Mouse (Mus musculus) liver, embryonic 11.5 days (tissue): ENCODE measurements around the gene Hapln1. TPM values are rescaled to one million over a fixed set of nuclear protein-coding genes. Genes with fewer than 3 reads are reported as not detected.

Source experiments
- ATAC-seq: fragments of 200-750 bp; cut with Nextera tagmentation; replicated peaks from 2 replicates; pipeline ENCODE4 v1.8.0; 2017; ENCODE audit warnings: moderate number of reproducible peaks, mild to moderate bottlenecking, moderate TSS enrichment, moderate library complexity; ENCODE audit not compliant: low FRiP score
- DNase-seq: peaks from one replicate; pipeline ENCODE4 v3.0.0-alpha.2; 2017; ENCODE audit warnings: low spot score
- H3K27ac ChIP-seq: fragments of 300-500 bp; sonication (generic); 2 replicates; pipeline ENCODE4 v1.5.1; 2014; ENCODE audit warnings: mild to moderate bottlenecking, low read depth, low read length, control low read depth
- H3K27me3 ChIP-seq: fragments of 300-500 bp; sonication (generic); replicated peaks from 2 replicates; pipeline ENCODE4 v1.6.1; 2014; ENCODE audit warnings: low read length, mixed read lengths; ENCODE audit not compliant: control insufficient read depth, insufficient read depth
- H3K36me3 ChIP-seq: fragments of 300-500 bp; sonication (generic); 2 replicates; pipeline ENCODE4 v1.6.1; 2014; ENCODE audit warnings: mild to moderate bottlenecking, low read length, moderate library complexity, mixed read lengths; ENCODE audit not compliant: control insufficient read depth, insufficient read depth
- H3K4me1 ChIP-seq: fragments of 300-500 bp; sonication (generic); replicated peaks from 2 replicates; pipeline ENCODE4 v1.6.1; 2014; ENCODE audit warnings: low read length, mixed read lengths; ENCODE audit not compliant: control insufficient read depth, insufficient read depth
- H3K4me2 ChIP-seq: fragments of 300-500 bp; sonication (generic); 2 replicates; pipeline ENCODE4 v1.6.1; 2014; ENCODE audit warnings: mild to moderate bottlenecking, control low read depth, moderate library complexity
- H3K4me3 ChIP-seq: fragments of 300-500 bp; sonication (generic); 2 replicates; pipeline ENCODE4 v1.5.1; 2014; ENCODE audit warnings: low read depth, low read length, control low read depth
- H3K9ac ChIP-seq: fragments of 300-500 bp; sonication (generic); 2 replicates; pipeline ENCODE4 v1.6.1; 2014; ENCODE audit warnings: low read depth, low read length, control low read depth
- H3K9me3 ChIP-seq: fragments of 300-500 bp; sonication (generic); 2 replicates; pipeline ENCODE4 v1.6.1; 2016; ENCODE audit warnings: low read length, inconsistent platforms, mixed read lengths; ENCODE audit not compliant: control insufficient read depth
- WGBS: fragments of 180-500 bp; shearing (Covaris S2); extraction: QIAGEN DNeasy Blood & Tissue Kit; methylation state at CpG from one replicate; pipeline ENCODE4 v1.1.7; 2014; 5-methylcytosine and 5-hydroxymethylcytosine counted together
- polyA plus RNA-seq: library from polyadenylated mRNA; unstranded; fragments of >200 nt; fragmentation: Nextera tagmentation; extraction: Ambion mirVana; gene quantifications from 2 replicates; pipeline ENCODE4 v1.2.1, GENCODE M21; 2014

Hapln1 gene
- polyA plus RNA-seq, 1 experiment from 2014 or later = 3.6 TPM

DNA sequence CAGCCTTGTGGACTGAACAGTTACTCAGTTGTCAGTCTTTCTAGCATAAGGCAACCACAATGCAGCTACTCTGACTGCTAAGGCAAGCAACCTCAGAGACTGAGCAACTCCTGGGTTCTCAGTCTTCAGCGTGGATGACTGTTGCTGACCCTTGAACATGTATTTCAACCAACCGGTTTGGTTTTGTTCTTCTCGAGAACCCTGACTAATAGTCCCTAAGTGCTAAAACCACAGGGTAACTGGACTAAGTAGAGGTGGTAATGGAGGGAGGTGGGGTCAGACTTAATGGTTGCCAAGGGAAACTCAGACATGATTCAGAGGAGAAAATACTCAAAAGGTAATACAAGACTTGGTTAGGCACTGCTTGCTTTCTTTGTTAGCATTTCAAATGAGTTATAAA lies 97.4 kb downstream of the Hapln1 start:
- H3K9me3 ChIP-seq = no peaks in the 10 kb centered on the region
- no peak overlapping the region for H3K4me2 ChIP-seq
- ATAC-seq = no peak
- WGBS = 75% methylated on average over 3 of the region's 3 CpGs
- no peaks in the 10 kb centered on the region for H3K36me3 ChIP-seq
- H3K27me3 ChIP-seq = no peaks in the 10 kb centered on the region
- H3K9ac ChIP-seq = no peak overlapping the region
- no peaks in the 10 kb centered on the region for H3K4me1 ChIP-seq
- DNase-seq = no peak
- H3K27ac ChIP-seq = no peak overlapping the region
- no peak overlapping the region for H3K4me3 ChIP-seq

DNA sequence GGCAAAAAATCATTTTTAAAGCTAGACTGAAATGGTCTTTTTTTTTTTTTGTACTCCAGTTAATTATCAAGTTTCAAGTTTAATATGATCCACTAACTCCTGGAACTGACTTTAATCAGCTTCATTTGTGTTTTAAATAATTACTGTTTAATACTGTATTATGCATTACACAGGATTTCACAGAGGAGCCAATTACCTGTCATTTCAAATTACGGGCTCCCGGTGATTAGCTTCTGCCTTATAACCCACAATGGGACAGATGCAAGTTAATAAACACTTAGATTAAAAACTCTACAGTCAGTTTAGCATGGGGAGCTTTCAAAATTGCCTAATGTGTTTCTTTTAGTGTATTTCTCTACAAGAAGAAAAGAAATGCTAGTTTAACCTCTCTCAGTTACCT lies 106.0 kb downstream of the Hapln1 start:
- no peak overlapping the region for H3K9ac ChIP-seq
- 93% methylated on average over 2 of the region's 2 CpGs for WGBS
- DNase-seq = no peak
- H3K9me3 ChIP-seq = no peaks in the 10 kb centered on the region
- H3K4me1 ChIP-seq = no peaks in the 10 kb centered on the region
- no peaks in the 10 kb centered on the region for H3K36me3 ChIP-seq
- H3K4me2 ChIP-seq = no peak overlapping the region
- H3K4me3 ChIP-seq = no peak overlapping the region
- H3K27me3 ChIP-seq = no peaks in the 10 kb centered on the region
- no peak for ATAC-seq
- no peak overlapping the region for H3K27ac ChIP-seq

DNA sequence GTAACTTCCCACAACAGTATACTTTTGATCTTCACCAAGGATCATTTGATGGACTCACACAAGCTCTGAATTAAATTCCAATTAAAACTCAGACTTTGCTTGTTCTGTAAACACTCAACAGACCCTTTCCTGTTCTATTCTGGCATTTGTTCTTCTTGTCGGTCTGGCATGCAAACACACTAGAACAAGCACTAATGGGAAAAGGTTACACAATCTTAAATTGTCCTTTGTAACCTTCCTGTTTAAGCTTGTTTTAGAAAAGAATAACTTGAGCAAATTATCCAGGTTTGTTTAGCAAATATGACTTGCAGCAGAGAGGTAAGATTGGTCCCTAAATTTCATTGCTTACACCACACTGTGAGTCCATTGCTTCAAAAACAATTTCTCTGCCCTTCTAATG lies 113.2 kb downstream of the Hapln1 start:
- 60% methylated on average over 1 of the region's 1 CpGs for WGBS
- no peak for ATAC-seq
- no peak overlapping the region for H3K4me3 ChIP-seq

DNA sequence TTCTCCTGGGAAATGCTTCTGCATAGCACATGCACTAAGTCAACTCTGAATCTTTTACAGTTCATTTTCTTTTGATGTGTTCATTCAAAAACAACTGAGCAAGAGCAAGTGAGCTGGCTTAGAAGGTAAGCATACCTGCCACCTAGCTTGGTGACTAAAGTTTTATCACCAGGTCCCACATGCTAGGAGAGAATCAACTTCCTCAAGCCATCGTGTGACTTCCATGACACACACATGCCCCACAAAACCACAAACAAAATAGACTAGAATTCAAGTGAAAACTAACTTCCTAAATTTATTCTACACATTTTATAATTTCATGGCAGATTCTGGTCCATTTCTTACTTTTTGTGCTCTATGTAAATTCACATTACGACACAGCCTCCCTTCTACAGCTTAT lies 113.7 kb downstream of the Hapln1 start:
- no peak overlapping the region for H3K27ac ChIP-seq
- H3K9me3 ChIP-seq = no peaks in the 10 kb centered on the region
- no peak overlapping the region for H3K4me2 ChIP-seq
- H3K36me3 ChIP-seq = no peaks in the 10 kb centered on the region
- ATAC-seq (no peak), DNase-seq (no peak)
- H3K27me3 ChIP-seq = no peaks in the 10 kb centered on the region
- no peak overlapping the region for H3K4me3 ChIP-seq
- no peaks in the 10 kb centered on the region for H3K4me1 ChIP-seq
- 65% methylated on average over 2 of the region's 2 CpGs for WGBS
- H3K9ac ChIP-seq = no peak overlapping the region

More for the DNA sequence above, 113.2 kb downstream of the Hapln1 start:
- no peaks in the 10 kb centered on the region for H3K4me1 ChIP-seq
- H3K9ac ChIP-seq = no peak overlapping the region
- no peaks in the 10 kb centered on the region for H3K9me3 ChIP-seq
- H3K27me3 ChIP-seq = no peaks in the 10 kb centered on the region
- no peaks in the 10 kb centered on the region for H3K36me3 ChIP-seq
- DNase-seq = no peak
- H3K4me2 ChIP-seq = no peak overlapping the region
- no peak overlapping the region for H3K27ac ChIP-seq

DNA sequence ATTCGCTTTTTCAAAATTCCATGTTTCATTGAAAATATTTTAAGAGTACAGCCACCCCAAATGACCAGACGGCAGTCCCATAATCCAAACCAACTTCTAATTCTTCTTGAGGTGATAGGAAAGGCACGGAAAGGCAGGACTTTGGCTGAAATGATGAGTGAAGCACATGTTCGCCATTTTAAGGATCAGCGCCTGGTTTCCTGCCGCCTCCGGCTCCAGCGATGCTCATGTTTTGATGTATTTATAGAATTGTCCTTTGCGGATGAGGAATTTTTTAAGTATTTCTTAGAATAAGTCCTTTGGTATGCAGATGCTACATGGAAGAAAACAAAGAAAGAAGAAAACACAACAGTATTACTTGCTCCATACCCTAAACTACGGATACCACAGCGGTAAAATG lies 117.5 kb downstream of the Hapln1 start:
- 95% methylated on average over 11 of the region's 11 CpGs for WGBS
- Histone ChIP-seq H3K4me2 (no peak overlapping the region), H3K4me3 (no peak overlapping the region), H3K36me3 (no peaks in the 10 kb centered on the region), H3K27me3 (no peaks in the 10 kb centered on the region), H3K27ac (no peak overlapping the region), H3K9ac (no peak overlapping the region), H3K9me3 (no peaks in the 10 kb centered on the region), H3K4me1 (no peaks in the 10 kb centered on the region)
- ATAC-seq (no peak), DNase-seq (no peak)

Other genes with a start within 250 kb of the Hapln1 start
- gene Vcan, start 202.7 kb downstream of the Hapln1 start, polyA plus RNA-seq = 13.9 and 18.2 TPM in 2 replicates